Mouse (Mus musculus): Measurements from ENCODE around the gene Vegfc. TPM values are rescaled to one million over a fixed set of nuclear protein-coding genes. Genes with fewer than 3 reads are reported as not detected.
A peak's percentile ranks its signal among the peaks of the same experiment; 100 is the strongest.

Gene Vegfc
- total RNA-seq (2021), result 1 to 10 TPM; 3.3 to 4.3 TPM
- long read RNA-seq, experiment 1, partial matches to known transcripts, result 0 of 3 reads
- long read RNA-seq, experiment 1, other reads (novel, unspliced or antisense), result 1 of 3 reads
- long read RNA-seq, experiment 2, partial matches to known transcripts, result 0 of 4 reads
- long read RNA-seq, experiment 2, other reads (novel, unspliced or antisense), result 1 of 4 reads

DNA sequence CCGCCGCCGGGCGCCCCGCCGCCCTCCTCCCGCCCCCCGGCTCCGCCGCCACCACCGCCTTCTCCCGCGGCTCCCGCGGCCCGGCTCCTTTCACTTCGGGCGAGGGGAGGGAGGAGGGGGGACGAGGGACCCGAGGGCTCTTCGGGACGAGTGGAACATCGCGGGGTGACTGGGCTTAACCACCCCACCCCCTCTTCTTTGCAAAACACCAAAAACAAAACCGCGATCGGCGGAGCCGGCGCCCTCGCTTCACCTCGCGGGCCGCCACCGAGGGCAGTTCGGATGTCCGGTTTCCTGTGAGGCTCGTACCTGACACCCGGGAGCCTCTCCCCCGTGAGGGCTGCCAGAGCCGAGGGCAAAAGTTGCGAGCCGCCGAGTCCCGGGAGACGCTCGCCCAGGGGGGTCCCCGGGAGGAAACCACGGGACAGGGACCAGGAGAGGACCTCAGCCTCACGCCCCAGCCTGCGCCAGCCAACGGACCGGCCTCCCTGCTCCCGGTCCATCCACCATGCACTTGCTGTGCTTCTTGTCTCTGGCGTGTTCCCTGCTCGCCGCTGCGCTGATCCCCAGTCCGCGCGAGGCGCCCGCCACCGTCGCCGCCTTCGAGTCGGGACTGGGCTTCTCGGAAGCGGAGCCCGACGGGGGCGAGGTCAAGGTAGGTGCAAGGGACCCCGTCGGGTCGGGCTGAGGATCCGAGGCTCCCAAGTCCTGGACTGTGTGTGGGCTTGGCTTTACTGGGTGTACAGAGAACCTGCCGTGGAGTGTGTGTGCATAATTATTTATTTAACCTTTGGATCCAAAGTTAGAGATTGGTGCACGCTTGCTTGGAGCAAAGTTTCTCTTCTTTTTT, at the start of gene Vegfc:
TSS of gene Vegfc (plus strand) at position 336 of the 850 bp plus-strand sequence.
- intact Hi-C loops (cut with DNase I), result loop anchor here (2.0 to 5.0 kb wide), 2 partner anchors 209 to 415 kb away; no protein-coding TSS in a partner anchor
- peak within 1 kb of the TSS; percentile 62 for H3K27ac ChIP-seq
- H3K4me3 ChIP-seq, result peak within 1 kb of the TSS; percentile 88
- TF ChIP-seq CTCF (IDR thresholded peaks at IDR 0.05), result no peak
- peak; percentile 32 to 39 for DNase-seq (ENCODE audit: extremely low spot score in 1 of 2, low spot score in 2 of 2)

DNA sequence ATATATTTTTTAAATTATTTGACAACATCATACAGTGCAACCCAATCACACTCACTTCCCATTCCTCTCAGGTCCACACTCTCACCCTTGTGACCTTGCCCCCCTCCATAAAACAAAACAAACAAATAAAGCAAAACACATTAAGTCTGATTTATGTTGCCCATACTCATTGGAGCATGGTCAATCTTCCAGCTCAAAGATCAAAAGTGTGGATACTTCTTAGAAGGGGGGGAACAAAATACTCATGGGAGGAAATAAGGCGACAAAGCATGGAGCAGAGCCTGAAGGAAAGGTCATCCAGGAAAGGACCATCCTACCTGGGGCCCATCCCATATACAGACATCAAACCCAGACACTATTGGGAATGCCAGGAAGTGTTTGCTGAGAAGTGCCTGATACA, 42.8 kb upstream of the Vegfc start:
- intact Hi-C loops (cut with DNase I), result no loop called here
- no peak for TF ChIP-seq CTCF (IDR thresholded peaks at IDR 0.05)
- H3K4me3 ChIP-seq, result no peak overlapping the region
- no peak overlapping the region for H3K27ac ChIP-seq
- DNase-seq (ENCODE audit: extremely low spot score in 1 of 2, low spot score in 2 of 2), result no peak

DNA sequence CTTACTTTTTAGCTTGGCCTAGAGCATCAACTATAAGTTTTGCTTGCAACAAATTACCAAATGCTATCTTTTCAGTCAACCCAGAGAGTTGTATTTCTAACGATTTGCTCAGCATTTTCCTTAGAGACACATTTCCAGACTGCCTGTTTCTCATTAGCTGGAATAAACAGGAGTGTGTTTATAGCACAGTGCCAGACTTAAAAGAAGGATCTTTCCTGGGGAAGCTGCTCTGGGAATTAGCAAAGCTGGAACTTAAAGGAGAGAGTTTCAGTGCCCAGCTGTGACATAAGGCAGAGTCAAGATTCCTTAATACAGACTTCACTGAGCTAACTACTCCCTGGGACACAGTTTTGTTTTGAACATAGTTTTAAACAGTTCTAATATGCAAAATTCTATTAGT, 34.8 kb upstream of the Vegfc start:
- TF ChIP-seq CTCF (IDR thresholded peaks at IDR 0.05), result no peak
- Histone ChIP-seq H3K27ac (no peak overlapping the region), H3K4me3 (no peak overlapping the region)
- intact Hi-C loops (cut with DNase I), result loop anchor here (5.0 to 10.0 kb wide), 2 partner anchors 292 to 450 kb away; no protein-coding TSS in a partner anchor
- no peak for DNase-seq (ENCODE audit: extremely low spot score in 1 of 2, low spot score in 2 of 2)

DNA sequence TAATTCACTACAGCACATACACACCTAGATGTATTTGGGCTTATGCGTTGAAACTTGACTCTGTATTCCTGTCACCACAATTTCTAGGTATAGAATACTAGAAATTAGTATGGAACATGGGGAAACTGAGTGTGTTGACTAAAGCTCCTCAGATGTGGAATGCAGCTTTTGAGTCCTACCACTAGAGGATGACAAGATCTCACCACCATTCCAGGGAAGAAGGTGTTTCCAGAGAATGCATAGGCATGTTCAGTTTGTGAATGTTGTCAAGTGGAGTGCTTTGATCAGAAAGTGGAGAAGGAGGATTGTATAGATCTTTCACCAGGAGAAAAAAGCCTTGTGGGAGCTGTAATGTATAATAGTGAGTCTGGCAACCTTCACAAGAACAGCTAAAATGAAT, 33.9 kb upstream of the Vegfc start:
- intact Hi-C loops (cut with DNase I), result loop anchor here (5.0 to 10.0 kb wide), 2 partner anchors 291 to 449 kb away; no protein-coding TSS in a partner anchor
- peak; percentile 52 for TF ChIP-seq CTCF (IDR thresholded peaks at IDR 0.05)
- Histone ChIP-seq H3K27ac (no peak overlapping the region), H3K4me3 (no peak overlapping the region)
- DNase-seq (ENCODE audit: extremely low spot score in 1 of 2, low spot score in 2 of 2), result no peak

DNA sequence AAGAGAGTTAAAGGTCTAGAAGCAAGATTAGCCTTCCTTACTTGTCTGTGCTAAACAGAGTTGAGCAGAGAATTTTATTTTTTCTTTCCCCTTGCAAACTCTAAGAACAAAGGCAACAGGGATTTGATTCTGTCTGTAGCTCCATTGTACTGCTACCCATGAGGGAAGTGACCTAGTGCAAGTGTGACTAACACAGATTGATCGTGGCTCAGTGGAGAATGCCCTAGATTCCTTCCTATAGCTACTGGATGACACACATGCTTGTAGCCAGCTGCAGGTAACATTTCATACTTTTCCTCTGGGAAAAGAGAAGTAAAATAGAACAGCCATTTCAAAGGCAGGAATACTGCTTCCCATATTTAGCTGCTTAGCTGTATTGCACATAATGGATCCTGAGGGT, 24.2 kb upstream of the Vegfc start:
- intact Hi-C loops (cut with DNase I), result no loop called here
- TF ChIP-seq CTCF (IDR thresholded peaks at IDR 0.05), result no peak

DNA sequence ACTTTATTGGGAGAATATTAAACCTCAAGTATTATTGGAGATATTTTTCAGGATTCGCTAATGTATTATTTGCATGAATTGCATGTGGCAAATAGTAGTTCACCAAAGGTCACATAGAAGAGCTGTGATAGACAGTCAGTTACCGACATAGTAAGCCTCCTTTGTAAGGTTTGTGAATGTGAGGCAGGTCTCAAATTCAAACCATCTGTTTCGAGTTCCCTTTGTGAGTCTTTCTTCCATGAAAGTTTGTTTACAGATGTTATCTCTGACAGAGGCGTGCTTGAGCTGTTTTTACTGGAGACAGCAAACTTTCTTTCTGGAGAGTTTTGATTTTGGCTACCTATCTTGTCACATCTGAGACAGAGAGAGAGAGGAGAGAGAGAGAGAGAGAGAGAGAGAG, 11.9 kb upstream of the Vegfc start:
- no peak overlapping the region for H3K27ac ChIP-seq
- intact Hi-C loops (cut with DNase I), result no loop called here
- TF ChIP-seq CTCF (IDR thresholded peaks at IDR 0.05), result no peak

More for the DNA sequence above, 24.2 kb upstream of the Vegfc start:
- DNase-seq (ENCODE audit: extremely low spot score in 1 of 2, low spot score in 2 of 2), result no peak
- Histone ChIP-seq H3K27ac (no peak overlapping the region), H3K4me3 (no peak overlapping the region)

DNA sequence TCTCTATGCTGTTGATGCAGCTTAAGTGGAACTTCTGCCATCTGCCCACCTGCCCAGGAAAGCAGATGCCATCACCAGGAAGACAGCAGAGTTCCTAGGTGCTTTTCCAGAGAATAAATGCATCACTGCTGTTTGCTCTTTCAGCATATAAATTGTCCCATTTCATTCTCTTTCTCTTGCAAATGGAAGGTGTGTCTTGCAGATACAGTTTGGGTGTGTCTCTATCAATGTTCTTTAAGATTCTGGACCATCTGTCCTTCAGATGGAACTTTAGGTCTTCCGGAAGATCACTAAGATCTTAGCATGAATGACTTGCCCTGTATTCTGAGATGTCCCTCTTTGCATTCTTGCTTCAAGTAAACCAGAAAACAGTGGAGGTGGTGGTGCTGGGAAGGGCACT, 1.1 kb upstream of the Vegfc start:
- DNase-seq (ENCODE audit: extremely low spot score in 1 of 2, low spot score in 2 of 2), result no peak
- no peak overlapping the region for H3K27ac ChIP-seq
- peak overlapping the region; percentile 88; the same call in 1 of the 2 replicates for H3K4me3 ChIP-seq
- intact Hi-C loops (cut with DNase I), result loop anchor here (2.0 to 5.0 kb wide), 2 partner anchors 208 to 416 kb away; no protein-coding TSS in a partner anchor
- TF ChIP-seq CTCF (IDR thresholded peaks at IDR 0.05), result no peak

More for the DNA sequence above, 11.9 kb upstream of the Vegfc start:
- no peak for DNase-seq (ENCODE audit: extremely low spot score in 1 of 2, low spot score in 2 of 2)
- H3K4me3 ChIP-seq, result no peak overlapping the region

DNA sequence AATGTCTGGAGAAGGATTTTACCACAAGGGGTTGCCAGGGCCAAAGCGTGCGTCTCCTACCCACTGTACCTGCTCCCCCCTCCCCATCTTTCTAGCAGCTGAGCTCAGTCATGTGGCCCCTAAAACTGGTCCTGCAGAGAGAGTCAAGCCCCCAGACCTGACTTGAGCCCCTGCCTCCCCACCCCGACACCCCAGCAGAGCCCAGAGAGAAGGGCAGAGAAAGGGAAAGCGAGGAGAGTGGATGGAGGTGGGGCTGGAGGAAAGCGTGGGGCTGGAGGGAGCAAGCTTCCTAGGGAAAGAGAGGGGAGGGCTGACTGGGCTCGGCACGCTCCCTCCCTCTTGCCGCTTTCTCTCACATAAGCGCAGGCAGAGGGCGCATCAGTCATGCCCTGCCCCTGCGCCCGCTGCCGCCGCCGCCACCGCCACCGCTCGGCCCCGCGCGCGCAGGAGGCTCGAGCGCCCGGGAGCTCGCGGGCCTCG, 575 bp upstream of the Vegfc start:
- H3K27ac ChIP-seq, result no peak overlapping the region; the same call in 1 of the 2 replicates
- intact Hi-C loops (cut with DNase I), result loop anchor here (2.0 to 5.0 kb wide), 2 partner anchors 208 to 415 kb away; no protein-coding TSS in a partner anchor
- H3K4me3 ChIP-seq, result peak overlapping the region; percentile 88
- TF ChIP-seq CTCF (IDR thresholded peaks at IDR 0.05), result peak; percentile 38
- peak; percentile 39 to 55 for DNase-seq (ENCODE audit: extremely low spot score in 1 of 2, low spot score in 2 of 2)

DNA sequence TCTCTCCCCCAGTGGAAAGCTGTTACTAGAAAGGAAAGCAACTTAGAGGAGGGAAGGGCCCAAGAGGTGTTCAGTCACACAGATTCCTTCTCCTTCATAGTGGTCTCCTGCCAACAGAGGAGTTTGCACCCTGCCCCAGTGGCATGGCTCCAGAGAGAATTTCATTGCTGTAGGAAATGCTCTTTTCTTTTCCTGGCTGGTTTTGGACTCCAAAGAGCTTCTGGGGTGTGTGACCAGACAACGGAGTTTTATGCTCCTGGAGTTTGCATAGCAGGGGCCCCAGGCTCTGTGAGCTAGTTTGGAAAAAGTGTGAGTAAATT, 675 bp downstream of the Vegfc start:
- TF ChIP-seq CTCF (IDR thresholded peaks at IDR 0.05), result no peak
- intact Hi-C loops (cut with DNase I), result loop anchor here (5.0 kb wide), 1 partner anchor 414 kb away; no protein-coding TSS in a partner anchor

DNA sequence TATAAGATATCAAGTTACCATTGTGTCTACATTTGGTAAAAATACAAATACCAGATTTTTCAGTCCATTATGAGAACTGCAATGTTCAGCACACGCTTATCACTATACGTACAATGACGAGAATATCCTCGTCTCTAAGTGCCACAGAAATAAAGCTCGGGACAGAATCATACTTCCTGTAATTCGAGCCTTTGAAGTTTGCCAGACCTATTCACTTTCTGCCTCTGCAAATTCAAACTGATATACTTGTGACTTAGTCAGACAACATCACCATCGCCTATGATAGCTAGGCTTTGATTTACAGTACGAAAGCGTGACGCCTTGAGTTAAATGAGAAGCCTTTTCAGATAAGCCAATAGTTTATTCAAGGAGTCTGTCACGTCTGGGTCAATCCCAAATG, 1.6 kb downstream of the Vegfc start:
- Histone ChIP-seq H3K27ac (no peak overlapping the region), H3K4me3 (no peak overlapping the region; the same call in 1 of the 2 replicates)
- no peak for DNase-seq (ENCODE audit: extremely low spot score in 1 of 2, low spot score in 2 of 2)
- TF ChIP-seq CTCF (IDR thresholded peaks at IDR 0.05), result no peak
- intact Hi-C loops (cut with DNase I), result loop anchor here (5.0 kb wide), 1 partner anchor 413 kb away; no protein-coding TSS in a partner anchor

More for the DNA sequence above, 675 bp downstream of the Vegfc start:
- Histone ChIP-seq H3K27ac (no peak overlapping the region; the same call in 1 of the 2 replicates), H3K4me3 (peak overlapping the region; percentile 88)
- no peak for DNase-seq (ENCODE audit: extremely low spot score in 1 of 2, low spot score in 2 of 2)

DNA sequence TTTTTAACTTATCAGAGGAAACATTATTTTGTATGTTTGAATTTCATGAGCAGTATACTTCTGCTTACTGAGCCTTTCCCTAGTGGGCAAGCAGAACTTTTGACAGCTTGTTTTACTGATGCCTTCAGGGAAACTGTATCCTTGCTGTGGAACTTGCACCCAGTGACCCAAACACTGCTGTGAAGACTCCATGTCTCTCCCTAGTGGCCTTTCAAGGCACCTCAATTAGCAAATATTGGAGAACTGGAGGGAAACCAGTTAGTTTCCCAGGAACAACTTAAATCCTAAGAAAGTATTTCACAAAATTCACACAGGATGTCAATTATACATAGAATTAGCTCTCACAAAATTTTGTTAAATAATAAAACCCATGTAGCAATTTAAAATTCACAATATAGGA, 2.2 kb downstream of the Vegfc start:
- Histone ChIP-seq H3K4me3 (no peak overlapping the region), H3K27ac (no peak overlapping the region)
- peak; percentile 49 for TF ChIP-seq CTCF (IDR thresholded peaks at IDR 0.05)
- intact Hi-C loops (cut with DNase I), result loop anchor here (5.0 kb wide), 1 partner anchor 413 kb away; no protein-coding TSS in a partner anchor
- no peak for DNase-seq (ENCODE audit: extremely low spot score in 1 of 2, low spot score in 2 of 2)

DNA sequence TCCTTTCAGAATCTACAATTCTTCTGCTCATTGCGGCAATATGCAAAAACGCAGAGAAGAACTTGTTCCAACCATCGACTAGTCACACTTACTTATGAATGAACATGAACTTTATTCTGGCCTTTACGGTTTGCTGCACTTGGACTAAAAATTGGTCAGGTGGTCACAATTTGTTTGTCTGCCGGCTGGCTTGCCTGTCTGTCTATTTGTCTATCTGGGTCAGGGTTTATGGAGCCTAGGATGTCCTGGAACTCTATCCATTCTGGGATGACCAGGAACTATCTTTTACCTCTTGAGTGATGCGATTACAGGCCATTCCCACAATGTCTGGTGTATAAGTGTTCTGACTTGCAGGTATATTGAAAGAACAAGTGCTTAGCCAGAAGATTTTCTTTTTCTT, 8.5 kb downstream of the Vegfc start:
- no peak for TF ChIP-seq CTCF (IDR thresholded peaks at IDR 0.05)
- Histone ChIP-seq H3K4me3 (no peak overlapping the region), H3K27ac (no peak overlapping the region)
- DNase-seq (ENCODE audit: extremely low spot score in 1 of 2, low spot score in 2 of 2), result no peak
- intact Hi-C loops (cut with DNase I), result no loop called here

Measured in left cerebral cortex, adult 2 months (tissue).